Mouse (Mus musculus): ENCODE results near the gene Prx. TPM values are rescaled to one million over a fixed set of nuclear protein-coding genes. Genes with fewer than 3 reads are reported as not detected.
A peak's percentile ranks its signal among the peaks of the same experiment; 100 is the strongest.

Gene Prx
- polyA plus RNA-seq (2015; fragmentation: Nextera tagmentation; extraction: Ambion mirVana), result 2.0 and 2.1 TPM in 2 replicates

DNA sequence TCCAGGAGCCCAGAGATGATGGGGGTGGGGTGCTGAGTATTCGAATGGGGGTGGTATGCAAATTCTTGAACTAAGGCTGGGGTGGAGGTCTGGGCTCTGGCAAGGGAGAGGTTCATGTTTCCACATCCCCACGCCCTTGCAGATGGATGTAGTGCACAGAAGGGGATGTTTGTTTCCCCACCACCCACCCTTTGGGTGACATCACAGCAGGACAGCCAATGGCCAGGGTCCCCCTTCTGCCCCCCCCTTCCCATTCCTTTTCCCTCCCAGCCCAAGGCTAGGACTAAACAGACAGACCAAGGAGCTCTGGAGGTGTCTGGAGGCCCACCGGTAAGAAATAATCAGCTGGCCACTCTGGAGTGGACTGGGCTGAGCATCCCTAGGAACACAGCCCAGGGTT lies at the start of gene Prx:
TSS of gene Prx (plus strand) at position 289 of the 400 bp plus-strand sequence.
- no peaks in the 10 kb centered on the region for H3K9me3 ChIP-seq
- WGBS, result 55% methylated on average over 3 of the region's 3 CpGs
- H3K4me1 ChIP-seq, result peaks cover 22% of the 10 kb centered on the region
- H3K4me2 ChIP-seq, result no peak within 1 kb of the TSS
- ATAC-seq (ENCODE audit: extremely low read depth, insufficient number of reproducible peaks, low FRiP score, low TSS enrichment), result no peak
- H3K9ac ChIP-seq, result no peak within 1 kb of the TSS
- H3K27me3 ChIP-seq (replicated peaks), result no peaks in the 10 kb centered on the region
- no peak within 1 kb of the TSS for H3K4me3 ChIP-seq
- no peak within 1 kb of the TSS for H3K27ac ChIP-seq (replicated peaks)
- H3K36me3 ChIP-seq, result no peaks in the 10 kb centered on the region

DNA sequence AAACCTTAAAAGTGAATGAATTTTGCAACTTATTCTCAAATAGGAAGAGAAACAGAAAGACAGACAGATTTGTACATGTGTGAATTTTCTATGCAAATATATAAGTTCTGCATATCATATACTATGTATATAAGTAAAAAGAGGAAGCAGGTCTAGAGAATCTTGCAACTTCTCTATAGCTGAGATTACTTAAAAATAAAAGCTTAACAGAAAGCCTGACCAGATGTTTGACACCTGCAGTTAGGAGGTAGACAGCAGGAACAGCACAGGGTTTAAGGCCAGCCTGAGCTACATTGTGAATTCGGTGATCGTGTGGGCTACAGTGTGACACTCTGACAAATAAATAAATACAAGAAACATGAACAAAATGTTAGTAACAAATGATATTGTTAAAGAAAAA lies 47.8 kb upstream of the Prx start:
- H3K27me3 ChIP-seq (replicated peaks), result peaks cover 10% of the 10 kb centered on the region
- peak overlapping the region; percentile 98 for H3K4me2 ChIP-seq
- no peak overlapping the region for H3K4me3 ChIP-seq
- H3K27ac ChIP-seq (replicated peaks), result no peak overlapping the region
- H3K36me3 ChIP-seq, result no peaks in the 10 kb centered on the region
- WGBS, result 90% methylated on average over 2 of the region's 2 CpGs
- peaks cover 27% of the 10 kb centered on the region for H3K4me1 ChIP-seq
- H3K9me3 ChIP-seq, result no peaks in the 10 kb centered on the region
- ATAC-seq (ENCODE audit: extremely low read depth, insufficient number of reproducible peaks, low FRiP score, low TSS enrichment), result no peak
- H3K9ac ChIP-seq, result no peak overlapping the region

DNA sequence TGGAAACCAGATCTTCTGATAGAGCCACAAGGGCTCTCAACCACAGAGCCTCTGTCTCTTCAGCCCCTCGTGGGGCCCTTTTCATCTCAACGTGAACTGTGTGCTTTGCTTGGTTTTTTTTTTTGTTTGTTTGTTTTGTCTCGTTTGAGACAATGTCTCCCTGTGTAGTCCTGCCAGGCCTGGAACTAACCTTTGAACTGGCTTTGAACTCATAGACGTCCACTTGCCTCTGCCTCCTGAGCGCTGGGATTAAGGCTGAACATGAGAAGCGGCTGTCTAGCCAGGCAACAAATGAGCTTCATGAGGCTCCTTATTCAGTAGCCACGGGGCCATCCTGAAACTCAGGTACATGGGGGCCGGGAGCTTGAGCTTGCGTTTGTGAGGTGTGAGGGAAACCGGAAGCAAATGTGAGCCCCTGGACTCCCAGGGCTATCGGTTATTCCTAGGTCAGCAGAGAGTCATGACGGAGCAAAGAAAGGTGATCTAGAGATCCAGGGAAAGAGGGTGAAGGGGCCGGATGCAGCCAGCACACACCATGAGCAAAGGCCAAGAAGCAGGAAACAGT lies 46.8 kb upstream of the Prx start:
- WGBS, result 59% methylated on average over 13 of the region's 13 CpGs
- peak overlapping the region; percentile 98 for H3K4me2 ChIP-seq

DNA sequence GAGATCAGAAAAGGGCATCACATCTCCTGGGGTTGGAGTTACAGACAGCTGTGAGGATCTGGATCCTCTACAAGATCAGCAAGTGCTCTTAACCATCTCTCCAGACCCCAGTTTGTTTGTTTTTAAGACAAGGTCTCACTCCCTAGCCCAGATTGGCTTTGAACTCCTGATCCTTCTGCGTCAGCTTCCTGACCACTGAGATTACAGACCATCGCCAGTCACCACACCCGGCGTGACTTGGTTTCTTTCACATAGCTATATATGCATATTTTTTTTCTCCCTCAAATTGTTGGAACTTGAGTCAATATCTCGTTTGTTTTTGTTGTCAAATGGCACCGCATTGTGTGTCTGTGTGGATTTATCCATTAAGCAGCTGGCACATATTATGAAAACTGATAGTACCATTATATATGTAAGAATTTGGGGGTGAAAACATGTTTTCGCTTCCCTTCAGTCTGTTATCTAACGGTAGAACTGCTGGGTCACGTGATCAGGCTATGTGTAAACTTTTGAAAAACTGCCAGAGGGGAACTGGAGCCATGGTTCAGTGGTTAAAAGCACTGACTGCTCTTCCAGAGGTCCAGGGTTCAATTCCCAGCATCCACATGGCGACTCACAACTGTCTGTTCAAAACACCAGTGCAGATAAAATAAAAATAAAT lies 44.5 kb upstream of the Prx start:
- Histone ChIP-seq H3K4me3 (no peak overlapping the region), H3K36me3 (no peaks in the 10 kb centered on the region), H3K27me3 (replicated peaks) (no peaks in the 10 kb centered on the region), H3K4me1 (0 out of 2 replicates have a peak, but pooled peaks cover 4% of the 10 kb centered on the region), H3K9ac (no peak overlapping the region), H3K9me3 (no peaks in the 10 kb centered on the region), H3K4me2 (peak overlapping the region; percentile 33), H3K27ac (replicated peaks) (peak overlapping the region; percentile 48)
- WGBS, result 51% methylated on average over 10 of the region's 10 CpGs
- no peak for ATAC-seq (ENCODE audit: extremely low read depth, insufficient number of reproducible peaks, low FRiP score, low TSS enrichment)

More for the DNA sequence above, 46.8 kb upstream of the Prx start:
- Histone ChIP-seq H3K27ac (replicated peaks) (no peak overlapping the region), H3K9ac (no peak overlapping the region), H3K4me1 (peaks cover 17% of the 10 kb centered on the region), H3K36me3 (no peaks in the 10 kb centered on the region), H3K9me3 (no peaks in the 10 kb centered on the region), H3K27me3 (replicated peaks) (peaks cover under 1% of the 10 kb centered on the region; the same call in 1 of the 2 replicates), H3K4me3 (peak overlapping the region; percentile 10; the same call in 1 of the 2 replicates)
- no peak for ATAC-seq (ENCODE audit: extremely low read depth, insufficient number of reproducible peaks, low FRiP score, low TSS enrichment)

DNA sequence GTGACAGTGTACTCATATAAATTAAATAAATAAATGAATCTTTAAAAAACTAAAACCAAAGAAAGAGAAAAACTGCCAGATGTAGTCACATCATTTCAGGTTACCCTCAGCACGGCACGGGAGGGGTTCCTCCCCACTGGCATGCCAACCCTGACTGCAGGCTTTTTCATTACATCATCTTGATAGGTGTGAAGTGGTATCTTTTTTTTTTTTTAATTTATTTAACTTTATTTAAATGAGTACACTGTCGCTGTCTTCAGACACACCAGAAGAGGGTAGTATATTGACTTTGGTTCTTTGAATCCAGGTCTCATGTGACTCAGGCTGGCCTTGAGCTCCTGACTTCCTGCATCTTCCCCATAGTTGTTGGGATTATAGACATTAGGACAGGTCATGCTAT lies 43.9 kb upstream of the Prx start:
- no peaks in the 10 kb centered on the region for H3K9me3 ChIP-seq
- no peak for ATAC-seq (ENCODE audit: extremely low read depth, insufficient number of reproducible peaks, low FRiP score, low TSS enrichment)
- no peak overlapping the region for H3K4me3 ChIP-seq
- H3K4me1 ChIP-seq, result 0 out of 2 replicates have a peak, but pooled peaks cover 4% of the 10 kb centered on the region
- WGBS, result 80% methylated on average over 3 of the region's 3 CpGs
- no peaks in the 10 kb centered on the region for H3K27me3 ChIP-seq (replicated peaks)
- no peak overlapping the region for H3K9ac ChIP-seq
- H3K36me3 ChIP-seq, result 0 out of 2 replicates have a peak, but pooled peaks cover 1% of the 10 kb centered on the region
- H3K4me2 ChIP-seq, result peak overlapping the region; percentile 33
- no peak overlapping the region for H3K27ac ChIP-seq (replicated peaks)

DNA sequence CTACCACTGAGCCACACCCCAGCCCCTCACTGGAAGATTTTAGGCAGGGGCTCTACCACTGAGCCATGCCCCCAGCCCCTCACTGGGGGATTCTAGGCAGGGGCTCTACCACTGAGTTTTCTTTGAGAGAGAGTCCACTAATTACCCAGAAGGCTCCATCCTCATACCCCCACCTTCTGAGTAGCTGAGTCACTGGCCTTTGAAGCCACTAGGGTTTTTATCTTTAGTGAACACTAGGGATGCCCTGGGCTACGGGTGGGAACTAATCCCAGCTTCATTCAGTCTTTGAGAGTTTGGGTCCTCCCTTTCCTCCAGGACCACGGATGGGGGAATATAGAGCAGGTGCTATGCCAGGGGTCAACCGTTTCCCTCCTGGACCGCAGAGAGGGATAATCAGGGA lies 40.5 kb upstream of the Prx start:
- Histone ChIP-seq H3K4me2 (peak overlapping the region; percentile 19), H3K9me3 (no peaks in the 10 kb centered on the region), H3K36me3 (peaks cover 11% of the 10 kb centered on the region; the same call in 1 of the 2 replicates), H3K27ac (replicated peaks) (no peak overlapping the region), H3K9ac (no peak overlapping the region), H3K27me3 (replicated peaks) (no peaks in the 10 kb centered on the region), H3K4me3 (no peak overlapping the region), H3K4me1 (0 out of 2 replicates have a peak, but pooled peaks cover 4% of the 10 kb centered on the region)
- 84% methylated on average over 4 of the region's 4 CpGs for whole genome bisulfite sequencing
- peak; percentile 48; the same call in 1 of the 2 replicates for ATAC-seq (ENCODE audit: extremely low read depth, insufficient number of reproducible peaks, low FRiP score, low TSS enrichment)

DNA sequence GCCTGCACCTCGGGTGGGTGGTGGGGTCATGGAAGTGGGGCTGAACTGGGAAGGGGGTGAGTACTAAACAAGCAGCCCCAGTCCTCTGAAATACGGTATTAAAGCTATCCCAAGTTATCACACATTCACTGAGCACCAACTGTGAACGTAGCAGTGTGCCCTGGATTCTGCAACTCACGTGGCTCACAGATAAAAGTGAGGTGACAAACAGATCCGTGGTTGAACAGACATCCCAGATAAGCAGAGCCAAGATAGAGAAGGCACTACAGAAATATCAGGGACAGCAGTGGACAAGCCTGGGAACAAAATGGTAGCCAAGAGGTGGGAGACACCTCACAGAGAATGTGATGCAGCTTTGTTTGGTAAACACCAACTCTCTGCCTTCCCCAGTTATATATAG lies 39.5 kb upstream of the Prx start:
- Histone ChIP-seq H3K27ac (replicated peaks) (no peak overlapping the region), H3K36me3 (peaks cover 12% of the 10 kb centered on the region; the same call in 1 of the 2 replicates), H3K4me1 (0 out of 2 replicates have a peak, but pooled peaks cover under 1% of the 10 kb centered on the region), H3K9me3 (no peaks in the 10 kb centered on the region), H3K4me2 (0 out of 2 replicates have a peak overlapping the region, but pooled peaks have one; percentile 19), H3K9ac (no peak overlapping the region), H3K27me3 (replicated peaks) (no peaks in the 10 kb centered on the region), H3K4me3 (no peak overlapping the region)
- ATAC-seq (ENCODE audit: extremely low read depth, insufficient number of reproducible peaks, low FRiP score, low TSS enrichment), result no peak
- WGBS, result 46% methylated on average over 5 of the region's 5 CpGs

DNA sequence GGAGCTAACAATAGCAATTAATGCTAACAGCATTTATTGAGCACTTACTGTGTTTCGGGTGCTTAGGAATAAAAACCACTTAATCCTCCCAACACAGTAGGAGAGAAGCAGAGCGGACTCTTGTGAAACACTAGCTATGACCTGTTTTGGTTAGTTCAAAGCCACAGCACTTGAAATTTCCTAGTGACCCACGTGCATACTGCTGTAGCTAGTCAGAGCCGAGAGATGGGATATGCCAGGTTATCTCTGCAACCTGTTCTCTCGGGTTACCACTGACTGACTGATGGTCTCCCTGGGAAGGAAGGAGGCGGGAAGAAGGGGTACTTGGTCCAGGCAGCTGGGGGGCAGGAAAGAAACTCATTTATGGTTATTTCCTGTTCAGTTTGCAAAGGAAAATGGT lies 38.6 kb upstream of the Prx start:
- H3K9ac ChIP-seq, result no peak overlapping the region
- H3K4me2 ChIP-seq, result no peak overlapping the region
- ATAC-seq (ENCODE audit: extremely low read depth, insufficient number of reproducible peaks, low FRiP score, low TSS enrichment), result no peak

DNA sequence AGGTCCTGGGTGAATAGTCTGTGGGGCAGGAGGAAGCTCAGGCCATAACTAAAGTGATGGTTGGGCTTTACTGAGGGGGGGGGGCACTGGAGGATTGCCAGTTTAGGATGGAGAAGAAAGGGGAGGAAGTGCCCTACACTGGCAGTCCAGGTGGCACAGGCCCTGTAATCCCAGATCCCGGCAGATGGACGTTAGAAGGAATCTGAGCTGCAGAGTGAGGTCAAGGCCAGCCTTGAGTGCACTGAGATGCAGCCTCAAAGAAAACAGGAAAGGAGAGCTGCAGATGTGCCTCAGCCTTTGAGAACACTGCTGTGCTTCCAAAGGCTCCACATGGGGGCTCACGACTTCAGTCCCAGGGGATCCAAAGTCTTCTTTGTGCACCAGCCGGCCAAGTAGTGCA lies 31.5 kb upstream of the Prx start:
- Histone ChIP-seq H3K4me1 (peaks cover 10% of the 10 kb centered on the region), H3K27ac (replicated peaks) (no peak overlapping the region), H3K4me2 (no peak overlapping the region), H3K27me3 (replicated peaks) (no peaks in the 10 kb centered on the region), H3K36me3 (0 out of 2 replicates have a peak, but pooled peaks cover 5% of the 10 kb centered on the region), H3K9ac (no peak overlapping the region), H3K9me3 (no peaks in the 10 kb centered on the region), H3K4me3 (no peak overlapping the region)
- 39% methylated on average over 4 of the region's 4 CpGs for WGBS
- ATAC-seq (ENCODE audit: extremely low read depth, insufficient number of reproducible peaks, low FRiP score, low TSS enrichment), result no peak

More for the DNA sequence above, 38.6 kb upstream of the Prx start:
- WGBS, result 70% methylated on average over 6 of the region's 6 CpGs
- H3K4me1 ChIP-seq, result no peaks in the 10 kb centered on the region
- no peaks in the 10 kb centered on the region for H3K9me3 ChIP-seq
- H3K4me3 ChIP-seq, result no peak overlapping the region
- H3K27ac ChIP-seq (replicated peaks), result no peak overlapping the region
- peaks cover 12% of the 10 kb centered on the region; the same call in 1 of the 2 replicates for H3K36me3 ChIP-seq
- no peaks in the 10 kb centered on the region for H3K27me3 ChIP-seq (replicated peaks)

DNA sequence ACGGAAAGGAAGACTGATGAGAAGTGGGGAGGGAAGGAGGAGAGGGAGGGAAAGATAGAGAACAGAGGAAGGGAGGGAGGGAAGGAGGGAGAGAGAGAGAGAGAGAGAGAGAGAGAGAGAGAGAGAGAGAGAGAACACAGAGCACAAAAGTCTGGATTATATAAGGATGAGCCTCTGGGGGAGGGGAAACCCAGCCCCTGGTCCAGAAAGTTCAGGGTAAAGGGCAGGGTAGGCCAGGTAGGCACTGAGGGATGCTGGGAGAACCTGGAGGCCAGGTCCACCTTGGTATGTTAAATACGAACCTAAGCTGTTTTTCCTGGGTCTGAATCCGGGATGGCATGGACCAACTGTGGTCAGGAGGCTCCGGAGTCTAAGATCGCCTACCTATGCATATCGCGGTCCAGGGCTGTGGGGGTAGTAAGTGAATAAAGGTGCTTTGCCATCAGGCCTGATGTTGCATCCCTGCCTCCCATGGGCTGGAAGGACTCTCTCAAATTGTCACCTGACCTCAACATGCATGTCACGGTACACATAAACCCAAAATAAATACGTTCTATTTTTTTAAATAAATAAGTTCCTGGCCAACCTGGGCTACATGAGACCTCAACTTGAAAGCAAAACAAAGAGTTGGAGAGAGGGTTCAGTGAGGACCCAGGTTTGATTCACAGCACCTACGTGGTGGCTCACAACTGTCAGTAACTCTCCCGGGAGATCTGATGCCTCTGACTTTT lies 27.6 kb upstream of the Prx start:
- Histone ChIP-seq H3K36me3 (peaks cover 7% of the 10 kb centered on the region), H3K9ac (no peak overlapping the region), H3K9me3 (no peaks in the 10 kb centered on the region), H3K4me1 (peaks cover 29% of the 10 kb centered on the region), H3K27me3 (replicated peaks) (no peaks in the 10 kb centered on the region), H3K4me2 (no peak overlapping the region), H3K4me3 (no peak overlapping the region), H3K27ac (replicated peaks) (no peak overlapping the region)
- 87% methylated on average over 11 of the region's 11 CpGs for WGBS
- no peak for ATAC-seq (ENCODE audit: extremely low read depth, insufficient number of reproducible peaks, low FRiP score, low TSS enrichment)

DNA sequence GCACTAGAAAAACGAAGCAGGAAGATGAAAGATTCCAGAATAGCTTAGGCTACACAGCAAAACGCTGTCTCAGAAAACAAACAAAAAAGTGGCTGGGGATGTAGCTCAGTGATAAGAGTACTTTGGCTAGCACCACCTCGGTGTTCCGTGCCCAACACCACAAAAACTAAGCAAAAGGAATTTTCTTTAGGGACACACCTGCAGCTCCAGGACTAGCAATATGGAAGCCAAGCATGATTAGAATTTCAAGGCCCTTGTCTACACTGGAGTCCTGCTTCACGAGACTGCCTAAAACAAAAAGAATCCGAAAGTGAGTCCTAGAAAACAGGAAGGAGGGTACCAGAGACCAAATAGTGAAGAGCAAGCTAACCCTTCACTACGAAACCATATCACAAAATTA lies 26.5 kb upstream of the Prx start:
- H3K4me1 ChIP-seq, result peaks cover 30% of the 10 kb centered on the region
- H3K4me2 ChIP-seq, result peak overlapping the region; percentile 77
- 19% methylated on average over 7 of the region's 7 CpGs for WGBS
- peak overlapping the region; percentile 71 for H3K9ac ChIP-seq
- H3K27me3 ChIP-seq (replicated peaks), result no peaks in the 10 kb centered on the region
- peaks cover 17% of the 10 kb centered on the region for H3K36me3 ChIP-seq
- H3K9me3 ChIP-seq, result no peaks in the 10 kb centered on the region
- H3K4me3 ChIP-seq, result peak overlapping the region; percentile 79
- no peak for ATAC-seq (ENCODE audit: extremely low read depth, insufficient number of reproducible peaks, low FRiP score, low TSS enrichment)
- peak overlapping the region; percentile 95 for H3K27ac ChIP-seq (replicated peaks)
